Mouse (Mus musculus): ENCODE results near the gene Tdg.
"Not testable (repeated sequence)": the region's sequence is repeated elsewhere in the genome, so short reads cannot be mapped to it uniquely, and the experiment has no call there.

Tdg gene

GRCm38 (mm10) chr10:82629586-82630255, at the start of gene Tdg:
TSS of gene Tdg (plus strand) at chr10:82629828.
- in situ Hi-C loops (cut with MboI, MseI): loop anchor here (5.0 to 10.0 kb wide), 2 partner anchors 915 to 997 kb away; partner anchors contain the start of gene Washc4

- in situ Hi-C loops (cut with MboI, MseI): loop anchor here (10.0 kb wide), 1 partner anchor 665 kb away; no protein-coding TSS in a partner anchor
These were observed 40.0 kb upstream of the Tdg start for GRCm38 (mm10) chr10:82589673-82590072.

- in situ Hi-C loops (cut with MboI, MseI): not testable (repeated sequence)
These were observed 35.2 kb upstream of the Tdg start for GRCm38 (mm10) chr10:82594421-82594820.

- in situ Hi-C loops (cut with MboI, MseI): loop anchor here (10.0 kb wide), 1 partner anchor 923 kb away; the partner anchor contains the start of gene Washc4
These were observed 7.4 kb upstream of the Tdg start for GRCm38 (mm10) chr10:82622235-82622634.

- in situ Hi-C loops (cut with MboI, MseI): loop anchor here (10.0 kb wide), 1 partner anchor 922 kb away; the partner anchor contains the start of gene Washc4
These were observed 6.7 kb upstream of the Tdg start, which contains the start of gene 1190007I07Rik for GRCm38 (mm10) chr10:82622671-82623552. TSS of gene 1190007I07Rik (minus strand) at chr10:82623228.

- in situ Hi-C loops (cut with MboI, MseI): loop anchor here (10.0 kb wide), 1 partner anchor 921 kb away; the partner anchor contains the start of gene Washc4
These were observed 6.1 kb upstream of the Tdg start for GRCm38 (mm10) chr10:82623553-82623932.

GRCm38 (mm10) chr10:82629111-82629585, 480 bp upstream of the Tdg start:
- in situ Hi-C loops (cut with MboI, MseI): loop anchor here (10.0 kb wide), 1 partner anchor 916 kb away; the partner anchor contains the start of gene Washc4

- in situ Hi-C loops (cut with MboI, MseI): loop anchor here (5.0 kb wide), 1 partner anchor 998 kb away; no protein-coding TSS in a partner anchor
These were observed 869 bp downstream of the Tdg start for GRCm38 (mm10) chr10:82630497-82630896.

GRCm38 (mm10) chr10:82631133-82631532, 1.5 kb downstream of the Tdg start:
- in situ Hi-C loops (cut with MboI, MseI): loop anchor here (5.0 kb wide), 1 partner anchor 999 kb away; no protein-coding TSS in a partner anchor

- in situ Hi-C loops (cut with MboI, MseI): loop anchor here (5.0 kb wide), 1 partner anchor 1000 kb away; no protein-coding TSS in a partner anchor
These were observed 3.1 kb downstream of the Tdg start for GRCm38 (mm10) chr10:82632496-82633280.

GRCm38 (mm10) chr10:82634348-82634747, 4.7 kb downstream of the Tdg start:
- in situ Hi-C loops (cut with MboI, MseI): loop anchor here (5.0 kb wide), 1 partner anchor 1002 kb away; no protein-coding TSS in a partner anchor

- in situ Hi-C loops (cut with MboI, MseI): no loop called here
These were observed 6.7 kb downstream of the Tdg start for GRCm38 (mm10) chr10:82636321-82636720.

GRCm38 (mm10) chr10:82639032-82639698, 9.5 kb downstream of the Tdg start:
- in situ Hi-C loops (cut with MboI, MseI): no loop called here

- in situ Hi-C loops (cut with MboI, MseI): no loop called here
These were observed 11.9 kb downstream of the Tdg start for GRCm38 (mm10) chr10:82641481-82641880.

GRCm38 (mm10) chr10:82646083-82646482, 16.5 kb downstream of the Tdg start:
- in situ Hi-C loops (cut with MboI, MseI): no loop called here

GRCm38 (mm10) chr10:82647205-82647811, 17.7 kb downstream of the Tdg start:
- in situ Hi-C loops (cut with MboI, MseI): no loop called here

GRCm38 (mm10) chr10:82651221-82651620, 21.6 kb downstream of the Tdg start:
- in situ Hi-C loops (cut with MboI, MseI): no loop called here

GRCm38 (mm10) chr10:82652625-82653024, 23.0 kb downstream of the Tdg start:
- in situ Hi-C loops (cut with MboI, MseI): no loop called here

GRCm38 (mm10) chr10:82654581-82654980, 25.0 kb downstream of the Tdg start:
- in situ Hi-C loops (cut with MboI, MseI): no loop called here

GRCm38 (mm10) chr10:82661820-82662219, 32.2 kb downstream of the Tdg start:
- in situ Hi-C loops (cut with MboI, MseI): no loop called here
